Mouse (Mus musculus) adrenal gland, adult 8-10 months (tissue): ENCODE results near the gene Mia2. TPM values are rescaled to one million over a fixed set of nuclear protein-coding genes. Genes with fewer than 3 reads are reported as not detected.

Experiments
- microRNA-seq, 2 experiments: library from miRNA; unstranded; fragments of <30 nt; microRNA quantifications; one replicate each; pipeline ENCODE4 v1.2.0; 2022
- total RNA-seq, 4 experiments: library from RNA; stranded (reverse); gene quantifications; 2 replicates each; pipeline ENCODE4 v1.2.4; 2022

Gene Mia2
- total RNA-seq, 4 experiments from 2014 or later: 105 to 141 (median 129) TPM

Small RNAs within 50 kb of the gene (microRNA-seq; reads per million reads assigned to microRNA genes)
- 0 reads per million in 2 experiments for gene Gm27284

Other genes starting within 250 kb of the Mia2 start
- 10 to 100 TPM; 43.3 to 52.8 (median 44.8) TPM for gene Sec23a, start 83.8 kb upstream of the Mia2 start, total RNA-seq
- gene Gemin2, start 82.4 kb upstream of the Mia2 start, total RNA-seq: 10 to 100 TPM in 2 of 4 experiments, 1 to 10 TPM in 2; 7.3 to 11.2 (median 9.3) TPM
- gene Trappc6b, start 34.3 kb upstream of the Mia2 start, total RNA-seq: 10 to 100 TPM; 82.3 to 99.7 (median 89.9) TPM
- 10 to 100 TPM; 25.6 to 55.4 (median 43.2) TPM for gene Pnn, start 28.9 kb upstream of the Mia2 start, total RNA-seq
- gene Fbxo33, start 123.9 kb downstream of the Mia2 start, total RNA-seq: 10 to 100 TPM; 41.6 to 67.2 (median 48.8) TPM